Mouse (Mus musculus) limb, embryonic 13.5 days (tissue): Measurements from ENCODE around the gene Zfp982. TPM values are rescaled to one million over a fixed set of nuclear protein-coding genes. Genes with fewer than 3 reads are reported as not detected.
A peak's percentile ranks its signal among the peaks of the same experiment; 100 is the strongest.
"Not testable (repeated sequence)": the region's sequence is repeated elsewhere in the genome, so short reads cannot be mapped to it uniquely, and the experiment has no call there.

Source experiments
- ATAC-seq: fragments of 200-750 bp; cut with Nextera tagmentation; 2 replicates; pipeline ENCODE4 v1.8.0; 2017; ENCODE audit warnings: low read depth, moderate number of reproducible peaks, moderate TSS enrichment; ENCODE audit not compliant: low FRiP score
- H3K27ac ChIP-seq: fragments of 300-500 bp; sonication (generic); 2 replicates; pipeline ENCODE4 v1.5.1; 2015; ENCODE audit warnings: inconsistent platforms, mild to moderate bottlenecking, moderate library complexity
- H3K27me3 ChIP-seq: fragments of 300-500 bp; sonication (generic); 2 replicates; pipeline ENCODE4 v1.6.1; 2015; ENCODE audit warnings: mild to moderate bottlenecking, inconsistent platforms
- H3K36me3 ChIP-seq: fragments of 300-500 bp; sonication (generic); 2 replicates; pipeline ENCODE4 v1.6.1; 2015; ENCODE audit warnings: inconsistent platforms, mild to moderate bottlenecking, moderate library complexity
- H3K4me1 ChIP-seq: fragments of 300-500 bp; sonication (generic); 2 replicates; pipeline ENCODE4 v1.6.1; 2015; ENCODE audit warnings: inconsistent platforms
- H3K4me2 ChIP-seq: fragments of 300-500 bp; sonication (generic); replicated peaks from 2 replicates; pipeline ENCODE4 v1.6.1; 2015; ENCODE audit warnings: inconsistent platforms, mild to moderate bottlenecking, moderate library complexity
- H3K4me3 ChIP-seq: fragments of 300-500 bp; sonication (generic); 2 replicates; pipeline ENCODE4 v1.5.1; 2015; ENCODE audit warnings: moderate library complexity, mild to moderate bottlenecking, inconsistent platforms
- H3K9ac ChIP-seq: fragments of 300-500 bp; sonication (generic); 2 replicates; pipeline ENCODE4 v1.6.1; 2015; ENCODE audit warnings: mild to moderate bottlenecking, inconsistent platforms
- H3K9me3 ChIP-seq: fragments of 300-500 bp; sonication (generic); 2 replicates; pipeline ENCODE4 v1.6.1; 2016; ENCODE audit warnings: inconsistent platforms
- WGBS: fragments of 180-500 bp; shearing (Covaris S2); methylation state at CpG from one replicate; pipeline ENCODE4 v1.1.7; 2015; 5-methylcytosine and 5-hydroxymethylcytosine counted together
- polyA plus RNA-seq: library from polyadenylated mRNA; unstranded; fragments of >200 nt; fragmentation: Nextera tagmentation; extraction: Ambion mirVana; gene quantifications from 2 replicates; pipeline ENCODE4 v1.2.1, GENCODE M21; 2015

Zfp982 gene
- polyA plus RNA-seq: 6.9 and 8.5 TPM in 2 replicates

DNA sequence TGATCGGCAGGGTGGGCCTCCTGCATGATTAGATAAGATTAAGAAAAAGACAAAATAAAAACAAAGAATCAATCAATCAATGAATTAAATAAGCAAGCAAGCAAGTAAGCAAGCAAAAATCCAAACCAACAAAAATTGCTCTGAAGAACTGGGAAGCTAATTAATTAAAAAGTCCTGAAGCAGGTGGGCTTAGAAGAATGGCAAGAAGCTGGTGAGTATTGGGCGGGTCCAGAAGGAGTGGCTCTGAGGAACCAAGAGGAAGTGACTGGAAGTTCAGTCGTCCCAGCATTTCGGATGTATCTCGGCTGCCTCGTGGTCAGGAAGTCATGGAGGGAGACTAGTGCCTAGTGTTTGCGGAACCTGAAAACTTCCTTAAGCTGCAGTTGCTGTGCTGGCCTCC lies at the start of gene Zfp982:
TSS of gene Zfp982 (plus strand) at position 301 of the 400 bp plus-strand sequence.
- not testable (repeated sequence) for H3K4me3 ChIP-seq, H3K4me2 ChIP-seq, H3K4me1 ChIP-seq, H3K27me3 ChIP-seq, ATAC-seq, H3K27ac ChIP-seq, H3K9ac ChIP-seq
- WGBS: 88% methylated on average over 7 of the region's 7 CpGs
- peaks cover 52% of the 10 kb centered on the region for H3K9me3 ChIP-seq
- peaks cover 28% of the 10 kb centered on the region for H3K36me3 ChIP-seq

DNA sequence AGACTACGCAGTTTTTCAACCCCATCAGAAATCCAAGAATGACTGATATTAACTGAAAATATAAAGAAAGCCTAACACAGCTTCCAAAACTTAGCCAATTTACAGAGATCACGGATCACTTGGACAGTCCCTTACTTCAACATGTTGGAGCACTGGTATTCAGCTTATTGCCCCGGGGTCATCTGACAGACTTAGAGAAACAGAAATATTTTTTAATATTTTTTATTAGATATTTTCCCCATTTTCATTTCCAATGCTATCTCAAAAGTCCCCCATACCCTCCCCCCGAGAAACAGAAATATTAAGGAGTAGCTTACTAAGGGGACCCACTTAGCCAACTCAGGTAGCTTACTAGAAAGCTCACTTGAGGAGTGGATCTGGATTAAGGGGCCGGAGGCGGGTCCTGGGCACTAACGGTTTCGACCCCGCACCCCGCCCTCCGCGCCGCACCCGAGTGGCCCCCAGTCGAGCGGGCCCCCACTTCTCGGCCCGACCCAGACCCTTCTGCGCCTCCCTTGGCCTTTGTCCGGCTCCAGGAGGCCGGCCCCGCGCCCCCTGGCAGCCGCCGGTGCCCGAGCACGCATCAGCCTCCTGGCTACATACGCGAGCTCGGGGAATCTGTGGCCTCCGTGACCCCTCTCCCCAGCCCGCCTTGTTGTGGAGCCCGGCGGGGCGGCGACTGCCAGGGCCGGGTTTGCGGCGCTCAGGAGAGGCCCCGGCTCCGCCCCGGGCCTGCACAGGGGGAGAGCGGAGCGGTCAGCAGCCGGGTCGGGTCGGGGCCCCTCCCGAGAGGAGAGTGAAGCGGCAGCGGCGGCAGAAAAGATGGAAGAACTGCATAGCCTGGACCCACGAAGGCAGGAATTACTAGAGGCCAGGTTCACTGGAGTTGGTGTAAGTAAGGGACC lies 49.3 kb upstream of the Zfp982 start:
- H3K9me3 ChIP-seq, H3K27me3 ChIP-seq, H3K36me3 ChIP-seq, H3K4me1 ChIP-seq: not testable (repeated sequence)
- peak overlapping the region; percentile 80 for H3K4me2 ChIP-seq
- peak overlapping the region; percentile 56 for H3K4me3 ChIP-seq
- peak; percentile 98 for ATAC-seq
- WGBS: 9% methylated on average over 52 of the region's 52 CpGs
- H3K27ac ChIP-seq: peak overlapping the region; percentile 74
- peak overlapping the region; percentile 87 for H3K9ac ChIP-seq

DNA sequence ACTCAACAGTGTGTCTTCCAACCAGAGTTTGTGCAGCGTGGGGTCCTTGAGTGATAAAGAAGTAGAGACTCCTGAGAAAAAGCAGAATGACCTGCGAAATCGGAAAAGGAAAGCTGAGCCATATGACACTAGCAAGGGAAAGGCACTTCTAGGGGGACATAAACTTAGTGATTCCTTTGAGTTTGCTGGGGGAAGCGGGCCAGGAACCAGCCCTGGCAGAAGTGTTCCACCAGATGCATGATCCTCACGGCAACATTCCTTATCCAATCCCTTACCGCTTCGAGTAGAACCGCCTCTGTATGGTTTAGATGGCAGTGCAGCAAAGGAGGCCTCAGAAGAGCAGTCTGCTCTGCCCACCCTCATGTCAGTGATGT lies 48.7 kb upstream of the Zfp982 start:
- H3K4me1 ChIP-seq: not testable (repeated sequence)

DNA sequence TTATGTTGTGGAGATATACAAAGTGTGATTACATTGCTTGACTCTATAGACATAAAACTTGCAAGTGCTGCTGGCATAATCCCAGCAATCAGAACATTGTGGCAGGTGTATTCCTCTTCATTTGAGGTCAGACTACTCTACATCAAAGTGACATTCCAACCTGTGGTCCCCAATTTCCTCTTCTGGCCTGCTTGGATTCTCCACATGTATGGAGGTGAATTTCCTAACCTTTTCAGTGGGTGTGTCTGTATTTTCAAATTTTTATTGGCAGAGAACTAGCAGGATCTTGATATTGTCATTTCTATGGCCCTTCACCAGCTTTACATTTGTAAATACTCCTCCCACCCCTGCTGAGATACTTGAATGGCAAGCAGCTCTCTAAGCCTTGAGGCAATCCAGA lies 46.8 kb upstream of the Zfp982 start:
- not testable (repeated sequence) for H3K4me2 ChIP-seq, H3K9ac ChIP-seq, H3K4me3 ChIP-seq, H3K36me3 ChIP-seq, H3K27ac ChIP-seq, ATAC-seq, H3K9me3 ChIP-seq, H3K4me1 ChIP-seq, H3K27me3 ChIP-seq

More for the DNA sequence above, 48.7 kb upstream of the Zfp982 start:
- not testable (repeated sequence) for H3K9me3 ChIP-seq, ATAC-seq, H3K36me3 ChIP-seq, H3K27me3 ChIP-seq
- peak overlapping the region; percentile 80 for H3K4me2 ChIP-seq
- peak overlapping the region; percentile 74; the same call in 1 of the 2 replicates for H3K27ac ChIP-seq
- H3K9ac ChIP-seq: peak overlapping the region; percentile 87
- peak overlapping the region; percentile 56 for H3K4me3 ChIP-seq
- WGBS: 36% methylated on average over 8 of the region's 8 CpGs

DNA sequence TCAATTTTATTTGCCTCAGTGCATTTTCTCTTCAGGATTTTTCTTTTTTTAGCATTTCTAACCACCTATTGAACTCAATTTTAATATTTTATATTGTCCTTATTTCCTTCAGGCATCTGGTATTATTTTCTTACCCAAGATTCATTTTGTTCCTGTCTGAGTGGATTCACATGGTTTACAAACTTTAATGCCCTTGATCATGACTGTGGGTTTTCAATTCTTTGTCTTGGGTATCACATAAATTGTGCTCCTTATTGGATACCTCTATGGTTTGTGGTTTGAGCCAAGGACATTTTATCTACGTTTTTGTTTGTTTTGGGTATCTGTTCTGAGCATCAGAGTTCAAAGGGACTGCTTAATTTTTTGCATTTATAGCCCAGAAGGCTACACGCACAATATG lies 43.9 kb upstream of the Zfp982 start:
- Histone ChIP-seq H3K4me2 (no peak overlapping the region), H3K9ac (no peak overlapping the region), H3K27me3 (no peaks in the 10 kb centered on the region), H3K9me3 (peaks cover 7% of the 10 kb centered on the region; the same call in 1 of the 2 replicates), H3K36me3 (no peaks in the 10 kb centered on the region), H3K27ac (no peak overlapping the region), H3K4me1 (no peaks in the 10 kb centered on the region), H3K4me3 (no peak overlapping the region)
- ATAC-seq: no peak
- 70% methylated on average over 2 of the region's 2 CpGs for WGBS

DNA sequence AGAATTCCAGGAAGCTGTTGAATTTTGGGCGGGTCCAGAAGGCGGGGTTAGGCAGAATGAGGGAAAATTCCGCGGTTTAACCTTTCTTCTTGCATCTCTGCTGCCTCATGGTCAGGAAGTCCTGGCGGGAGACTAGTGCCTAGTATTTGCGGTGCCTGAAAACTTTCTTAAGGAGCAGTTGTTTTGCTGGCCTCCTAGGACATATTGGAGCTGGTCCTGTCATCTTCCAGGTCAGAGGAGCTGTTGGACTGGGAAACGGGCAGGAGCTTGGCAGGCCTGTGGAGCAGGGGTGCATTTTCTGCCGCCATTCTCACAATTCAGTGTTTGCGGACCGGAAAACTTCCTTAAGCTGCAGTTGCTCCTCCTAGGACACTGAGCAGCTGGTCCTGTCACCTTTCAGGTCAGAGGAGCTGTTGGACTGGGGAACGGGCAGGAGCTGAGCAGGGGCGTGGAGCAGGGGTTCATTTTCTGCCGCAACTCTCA lies 43.1 kb upstream of the Zfp982 start:
- Histone ChIP-seq H3K36me3 (no peaks in the 10 kb centered on the region), H3K27me3 (no peaks in the 10 kb centered on the region), H3K4me3 (peak overlapping the region; percentile 39), H3K27ac (no peak overlapping the region), H3K4me1 (no peaks in the 10 kb centered on the region), H3K4me2 (peak overlapping the region; percentile 57), H3K9me3 (peaks cover 7% of the 10 kb centered on the region; the same call in 1 of the 2 replicates), H3K9ac (peak overlapping the region; percentile 32)
- 47% methylated on average over 13 of the region's 13 CpGs for WGBS
- ATAC-seq: no peak

DNA sequence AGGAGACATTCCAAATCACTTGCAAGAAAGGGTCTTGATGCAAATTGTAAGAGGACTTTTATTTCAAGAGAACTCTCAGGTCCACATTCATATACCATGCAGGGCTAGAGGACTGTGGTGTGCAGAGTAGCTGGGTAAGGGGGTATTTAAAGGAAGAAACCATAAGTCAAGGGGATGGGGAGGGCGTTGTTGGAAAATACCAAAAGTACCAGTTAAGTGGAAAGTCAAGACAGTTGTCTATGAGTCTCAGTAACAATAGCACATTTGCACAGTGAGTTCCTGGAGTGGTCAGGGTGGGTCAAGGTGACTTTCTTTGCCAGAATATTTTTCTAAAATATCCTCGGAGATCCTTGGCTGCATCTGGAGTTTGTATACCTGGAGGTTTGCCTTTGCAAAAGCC lies 42.2 kb upstream of the Zfp982 start:
- not testable (repeated sequence) for H3K9me3 ChIP-seq, ATAC-seq, H3K9ac ChIP-seq, H3K36me3 ChIP-seq, H3K27me3 ChIP-seq, H3K27ac ChIP-seq, H3K4me1 ChIP-seq
- WGBS: 79% methylated on average over 2 of the region's 2 CpGs
- H3K4me3 ChIP-seq: peak overlapping the region; percentile 39; the same call in 1 of the 2 replicates
- peak overlapping the region; percentile 57 for H3K4me2 ChIP-seq

DNA sequence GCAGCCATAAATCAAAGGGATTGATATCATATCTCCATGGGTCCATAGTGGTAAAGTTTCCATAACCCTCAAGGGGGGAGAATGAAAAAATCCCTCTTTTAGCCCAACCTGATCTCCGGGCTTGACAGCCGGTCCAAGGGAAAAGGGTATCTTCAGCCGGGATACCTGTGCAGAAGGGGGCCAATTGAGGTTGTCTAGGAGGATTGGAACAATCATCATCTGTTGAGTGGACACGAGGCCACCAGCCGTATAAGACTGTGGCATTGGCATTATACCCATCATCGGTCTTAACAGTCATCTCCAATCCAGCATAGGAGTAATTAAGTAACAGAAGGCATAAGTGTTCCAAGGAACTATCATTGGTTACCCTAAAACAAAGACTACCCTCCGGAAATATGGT lies 25.0 kb upstream of the Zfp982 start:
- peaks cover 22% of the 10 kb centered on the region for H3K36me3 ChIP-seq
- not testable (repeated sequence) for H3K4me3 ChIP-seq, H3K9ac ChIP-seq, ATAC-seq, H3K27me3 ChIP-seq, H3K4me1 ChIP-seq, H3K4me2 ChIP-seq, H3K27ac ChIP-seq
- H3K9me3 ChIP-seq: peaks cover 67% of the 10 kb centered on the region
- 89% methylated on average over 7 of the region's 7 CpGs for WGBS

DNA sequence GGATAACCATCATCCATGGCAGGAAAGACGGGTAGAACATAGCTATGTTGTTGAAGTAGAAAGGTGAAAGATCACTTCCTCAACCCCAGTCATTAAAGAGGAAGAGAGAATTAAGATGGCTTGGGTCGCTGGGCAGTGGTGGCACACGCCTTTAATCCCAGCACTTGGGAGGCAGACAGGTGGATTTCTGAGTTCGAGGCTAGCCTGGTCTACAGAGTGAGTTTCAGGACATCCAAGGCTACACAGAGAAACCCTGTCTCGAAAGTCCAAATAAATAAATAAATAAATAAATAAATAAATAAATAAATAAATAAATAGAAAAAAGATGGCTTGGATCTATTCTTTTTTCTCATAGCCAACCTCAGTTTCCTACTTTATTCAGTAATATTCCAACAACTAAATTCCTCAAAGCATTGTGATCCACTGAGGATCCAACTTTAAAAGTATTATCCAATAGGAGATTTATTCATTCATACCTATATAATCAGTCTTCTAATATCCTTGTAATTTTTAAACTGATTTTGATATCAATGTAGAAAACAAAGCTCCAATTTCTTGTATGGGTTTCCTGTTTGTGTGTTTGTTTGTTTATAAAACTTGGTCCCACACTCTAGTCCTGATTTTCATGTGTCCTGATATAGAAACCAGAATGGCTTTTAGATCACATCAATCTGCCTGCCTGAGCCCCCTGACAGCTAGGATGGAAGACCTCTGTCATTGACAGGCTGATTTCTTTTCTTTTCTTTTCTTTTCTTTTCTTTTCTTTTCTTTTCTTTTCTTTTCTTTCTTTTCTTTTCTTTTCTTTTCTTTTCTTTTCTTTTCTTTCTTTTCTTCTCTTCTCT lies 6.8 kb downstream of the Zfp982 start:
- 87% methylated on average over 5 of the region's 5 CpGs for WGBS
- ATAC-seq, H3K27ac ChIP-seq: not testable (repeated sequence)

DNA sequence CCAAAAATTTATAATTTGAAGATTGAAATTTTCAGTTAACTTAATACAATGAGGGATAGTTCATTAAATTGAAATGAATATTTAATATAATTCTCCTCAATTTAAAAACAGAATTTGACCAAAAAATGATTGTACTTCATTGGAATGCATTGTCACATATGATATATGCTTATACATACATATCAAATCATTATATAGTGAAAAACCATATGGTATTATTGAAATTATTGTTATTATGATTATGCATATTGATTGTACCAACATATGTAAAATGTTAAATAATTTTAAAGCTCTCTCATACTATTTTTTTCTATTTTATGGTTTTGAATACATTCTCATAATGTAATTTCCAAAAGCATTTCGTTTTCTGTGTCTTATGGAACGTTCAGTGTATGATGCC lies 17.0 kb downstream of the Zfp982 start:
- no peak for ATAC-seq
- H3K9me3 ChIP-seq: peaks cover 17% of the 10 kb centered on the region
- no peak overlapping the region for H3K9ac ChIP-seq
- H3K4me1 ChIP-seq: no peaks in the 10 kb centered on the region
- WGBS: 87% methylated on average over 2 of the region's 2 CpGs
- peaks cover 19% of the 10 kb centered on the region for H3K36me3 ChIP-seq
- H3K4me2 ChIP-seq: no peak overlapping the region
- H3K4me3 ChIP-seq: no peak overlapping the region
- no peak overlapping the region for H3K27ac ChIP-seq
- H3K27me3 ChIP-seq: no peaks in the 10 kb centered on the region

More for the DNA sequence above, 6.8 kb downstream of the Zfp982 start:
- H3K9me3 ChIP-seq: peaks cover 17% of the 10 kb centered on the region
- not testable (repeated sequence) for H3K9ac ChIP-seq, H3K36me3 ChIP-seq, H3K4me1 ChIP-seq, H3K4me3 ChIP-seq, H3K27me3 ChIP-seq, H3K4me2 ChIP-seq

DNA sequence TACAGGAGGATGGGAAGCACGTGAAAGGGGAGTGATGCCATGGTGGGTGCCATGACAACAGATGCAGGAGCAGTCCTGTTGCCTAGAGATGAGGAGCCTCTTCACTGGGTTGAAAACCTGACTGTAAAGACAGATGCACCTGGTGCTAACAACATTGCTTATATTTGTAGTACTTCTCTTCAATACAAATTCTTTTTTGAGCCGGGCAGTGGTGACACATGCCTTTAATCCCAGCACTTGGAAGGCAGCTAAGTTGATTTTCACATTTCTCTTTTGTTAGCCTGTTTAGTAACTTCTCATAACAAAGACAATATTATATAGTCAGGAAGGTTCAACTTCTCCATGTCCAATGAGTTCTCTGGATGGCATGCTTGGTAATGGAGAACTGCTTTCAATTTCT lies 26.8 kb downstream of the Zfp982 start:
- Histone ChIP-seq H3K9me3 (peaks cover 63% of the 10 kb centered on the region), H3K9ac (no peak overlapping the region), H3K4me3 (no peak overlapping the region), H3K4me2 (no peak overlapping the region), H3K27me3 (no peaks in the 10 kb centered on the region), H3K36me3 (peaks cover 3% of the 10 kb centered on the region; the same call in 1 of the 2 replicates), H3K4me1 (no peaks in the 10 kb centered on the region), H3K27ac (no peak overlapping the region)
- 74% methylated on average over 2 of the region's 2 CpGs for WGBS
- no peak for ATAC-seq

DNA sequence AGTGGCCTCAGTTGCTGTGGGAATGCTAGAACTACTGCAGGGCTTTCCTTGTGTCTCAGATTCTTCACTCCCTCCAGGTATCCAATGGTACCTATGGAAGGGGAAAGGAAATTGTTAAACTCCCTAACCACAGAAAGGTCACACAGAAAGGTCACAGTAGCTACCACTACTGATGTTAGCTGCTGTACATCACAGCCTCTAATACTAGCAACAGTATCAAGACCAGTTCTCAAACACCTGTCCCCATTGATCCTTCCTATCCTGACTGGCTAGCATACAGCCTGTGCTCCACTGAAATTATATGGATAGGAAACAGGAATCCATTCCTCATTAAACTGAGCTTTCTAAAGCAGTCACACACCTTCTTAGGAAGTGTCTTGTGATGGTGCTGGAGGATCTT lies 27.9 kb downstream of the Zfp982 start:
- Histone ChIP-seq H3K27me3 (no peaks in the 10 kb centered on the region), H3K27ac (no peak overlapping the region), H3K4me1 (no peaks in the 10 kb centered on the region), H3K4me2 (no peak overlapping the region), H3K4me3 (no peak overlapping the region), H3K9ac (no peak overlapping the region), H3K9me3 (peaks cover 67% of the 10 kb centered on the region), H3K36me3 (peaks cover 3% of the 10 kb centered on the region; the same call in 1 of the 2 replicates)
- 0 out of 2 replicates have a peak, but pooled peaks have one; percentile 9 for ATAC-seq
